Mouse (Mus musculus): Measurements from ENCODE around the gene Ikbke. TPM values are rescaled to one million over a fixed set of nuclear protein-coding genes. Genes with fewer than 3 reads are reported as not detected.
A peak's percentile ranks its signal among the peaks of the same experiment; 100 is the strongest.

Gene Ikbke
- polyA plus RNA-seq, 1 experiment, result 42.8 TPM

- Histone ChIP-seq H3K27ac (ENCODE audit: insufficient read depth, low read length) (no peak overlapping the region), H3K4me3 (ENCODE audit: extremely low read depth, insufficient read depth, insufficient read length) (no peak overlapping the region), H3K27me3 (ENCODE audit: control insufficient read depth, insufficient read depth, low read length) (no peaks in the 10 kb centered on the region), H3K36me3 (ENCODE audit: control insufficient read depth, insufficient read depth, low read length) (peaks cover 1% of the 10 kb centered on the region; the same call in 1 of the 2 replicates), H3K4me1 (ENCODE audit: control insufficient read depth, insufficient read depth, insufficient read length) (peaks cover under 1% of the 10 kb centered on the region; the same call in 1 of the 2 replicates)
- no peak for DNase-seq (ENCODE audit: low read depth in 1 of 2, low spot score in 2 of 2)
- TF ChIP-seq CTCF (IDR thresholded peaks at IDR 0.05; ENCODE audit: extremely low read depth, insufficient read depth, insufficient read length, insufficient replicate concordance), result no peak
- TF ChIP-seq POLR2A (IDR thresholded peaks at IDR 0.05; ENCODE audit: low read depth, low read length), result no peak
- 87% methylated on average over 12 of the region's 14 CpGs for WGBS
Observed at GRCm38 (mm10) chr1:131275577-131275976, 3.8 kb downstream of the Ikbke start.

GRCm38 (mm10) chr1:131274725-131275539 is 4.5 kb downstream of the Ikbke start:
- TF ChIP-seq POLR2A (IDR thresholded peaks at IDR 0.05; ENCODE audit: low read depth, low read length) (no peak), CTCF (IDR thresholded peaks at IDR 0.05; ENCODE audit: extremely low read depth, insufficient read depth, insufficient read length, insufficient replicate concordance) (no peak)
- no peak for DNase-seq (ENCODE audit: low read depth in 1 of 2, low spot score in 2 of 2)
- no peak overlapping the region for H3K4me3 ChIP-seq (ENCODE audit: extremely low read depth, insufficient read depth, insufficient read length)

GRCm38 (mm10) chr1:131269797-131270578 is 9.4 kb downstream of the Ikbke start:
- 66% methylated on average over 22 of the region's 22 CpGs for WGBS
- DNase-seq (ENCODE audit: low read depth in 1 of 2, low spot score in 2 of 2), result peak; percentile 41 to 62
- Histone ChIP-seq H3K27ac (ENCODE audit: insufficient read depth, low read length) (no peak overlapping the region), H3K4me3 (ENCODE audit: extremely low read depth, insufficient read depth, insufficient read length) (no peak overlapping the region), H3K27me3 (ENCODE audit: control insufficient read depth, insufficient read depth, low read length) (no peaks in the 10 kb centered on the region), H3K4me1 (ENCODE audit: control insufficient read depth, insufficient read depth, insufficient read length) (no peaks in the 10 kb centered on the region), H3K36me3 (ENCODE audit: control insufficient read depth, insufficient read depth, low read length) (peaks cover 1% of the 10 kb centered on the region)
- TF ChIP-seq CTCF (IDR thresholded peaks at IDR 0.05; ENCODE audit: extremely low read depth, insufficient read depth, insufficient read length, insufficient replicate concordance), result peak; percentile 68; the same call in 1 of the 2 replicates
- no peak for TF ChIP-seq POLR2A (IDR thresholded peaks at IDR 0.05; ENCODE audit: low read depth, low read length)

More at GRCm38 (mm10) chr1:131274725-131275539, 4.5 kb downstream of the Ikbke start:
- Histone ChIP-seq H3K27ac (ENCODE audit: insufficient read depth, low read length) (no peak overlapping the region), H3K4me1 (ENCODE audit: control insufficient read depth, insufficient read depth, insufficient read length) (no peaks in the 10 kb centered on the region; the same call in 1 of the 2 replicates), H3K27me3 (ENCODE audit: control insufficient read depth, insufficient read depth, low read length) (no peaks in the 10 kb centered on the region), H3K36me3 (ENCODE audit: control insufficient read depth, insufficient read depth, low read length) (peaks cover 1% of the 10 kb centered on the region; the same call in 1 of the 2 replicates)
- 87% methylated on average over 22 of the region's 22 CpGs for WGBS

GRCm38 (mm10) chr1:131268776-131269175 is 10.6 kb downstream of the Ikbke start:
- peaks cover 1% of the 10 kb centered on the region for H3K36me3 ChIP-seq (ENCODE audit: control insufficient read depth, insufficient read depth, low read length)
- no peak overlapping the region for H3K4me3 ChIP-seq (ENCODE audit: extremely low read depth, insufficient read depth, insufficient read length)
- no peak for DNase-seq (ENCODE audit: low read depth in 1 of 2, low spot score in 2 of 2)
- WGBS, result 91% methylated on average over 10 of the region's 10 CpGs
- H3K27ac ChIP-seq (ENCODE audit: insufficient read depth, low read length), result no peak overlapping the region
- no peak for TF ChIP-seq POLR2A (IDR thresholded peaks at IDR 0.05; ENCODE audit: low read depth, low read length)
- TF ChIP-seq CTCF (IDR thresholded peaks at IDR 0.05; ENCODE audit: extremely low read depth, insufficient read depth, insufficient read length, insufficient replicate concordance), result no peak
- H3K27me3 ChIP-seq (ENCODE audit: control insufficient read depth, insufficient read depth, low read length), result no peaks in the 10 kb centered on the region
- H3K4me1 ChIP-seq (ENCODE audit: control insufficient read depth, insufficient read depth, insufficient read length), result no peaks in the 10 kb centered on the region

GRCm38 (mm10) chr1:131263905-131264304 is 15.5 kb downstream of the Ikbke start:
- H3K27ac ChIP-seq (ENCODE audit: insufficient read depth, low read length), result no peak overlapping the region
- H3K27me3 ChIP-seq (ENCODE audit: control insufficient read depth, insufficient read depth, low read length), result no peaks in the 10 kb centered on the region
- 89% methylated on average over 12 of the region's 12 CpGs for WGBS
- no peak for TF ChIP-seq CTCF (IDR thresholded peaks at IDR 0.05; ENCODE audit: extremely low read depth, insufficient read depth, insufficient read length, insufficient replicate concordance)
- no peak for TF ChIP-seq POLR2A (IDR thresholded peaks at IDR 0.05; ENCODE audit: low read depth, low read length)
- H3K36me3 ChIP-seq (ENCODE audit: control insufficient read depth, insufficient read depth, low read length), result peaks cover 1% of the 10 kb centered on the region; the same call in 1 of the 2 replicates
- no peaks in the 10 kb centered on the region for H3K4me1 ChIP-seq (ENCODE audit: control insufficient read depth, insufficient read depth, insufficient read length)
- no peak for DNase-seq (ENCODE audit: low read depth in 1 of 2, low spot score in 2 of 2)
- no peak overlapping the region for H3K4me3 ChIP-seq (ENCODE audit: extremely low read depth, insufficient read depth, insufficient read length)

- WGBS, result 50% methylated on average over 10 of the region's 10 CpGs
- no peaks in the 10 kb centered on the region for H3K27me3 ChIP-seq (ENCODE audit: control insufficient read depth, insufficient read depth, low read length)
- no peak overlapping the region for H3K4me3 ChIP-seq (ENCODE audit: extremely low read depth, insufficient read depth, insufficient read length)
- peak; percentile 50 to 65 for DNase-seq (ENCODE audit: low read depth in 1 of 2, low spot score in 2 of 2)
- TF ChIP-seq CTCF (IDR thresholded peaks at IDR 0.05; ENCODE audit: extremely low read depth, insufficient read depth, insufficient read length, insufficient replicate concordance), result peak; percentile 86; the same call in 1 of the 2 replicates
- TF ChIP-seq POLR2A (IDR thresholded peaks at IDR 0.05; ENCODE audit: low read depth, low read length), result no peak
- H3K4me1 ChIP-seq (ENCODE audit: control insufficient read depth, insufficient read depth, insufficient read length), result no peaks in the 10 kb centered on the region
- no peak overlapping the region for H3K27ac ChIP-seq (ENCODE audit: insufficient read depth, low read length)
- peaks cover 6% of the 10 kb centered on the region for H3K36me3 ChIP-seq (ENCODE audit: control insufficient read depth, insufficient read depth, low read length)
Observed at GRCm38 (mm10) chr1:131260309-131260656, 19.1 kb downstream of the Ikbke start.
